Mouse (Mus musculus) NIH3T3 (cell line): ENCODE measurements around the gene Fndc3a.

Source experiments
- DNase-seq: peaks from one replicate; pipeline ENCODE4 v3.0.0-alpha.2; 2012; ENCODE audit warnings: low read depth

The Fndc3a gene

GRCm38 (mm10) chr14:72536392-72537017 is 173.3 kb downstream of the Fndc3a start:
- DNase-seq, result no peak

GRCm38 (mm10) chr14:72533862-72534261 is 175.9 kb downstream of the Fndc3a start:
- DNase-seq, result no peak

GRCm38 (mm10) chr14:72532028-72532917 is 177.5 kb downstream of the Fndc3a start:
- DNase-seq, result no peak

- no peak for DNase-seq
Observed at GRCm38 (mm10) chr14:72527126-72527525, 182.7 kb downstream of the Fndc3a start.

GRCm38 (mm10) chr14:72519561-72519960 is 190.2 kb downstream of the Fndc3a start:
- DNase-seq, result no peak

- DNase-seq, result no peak
Observed at GRCm38 (mm10) chr14:72518786-72519185, 191.0 kb downstream of the Fndc3a start.

- DNase-seq, result peak; percentile 21
Observed at GRCm38 (mm10) chr14:72516376-72516775, 193.4 kb downstream of the Fndc3a start.

GRCm38 (mm10) chr14:72506723-72507420 is 202.9 kb downstream of the Fndc3a start:
- no peak for DNase-seq

GRCm38 (mm10) chr14:72506018-72506722 is 203.6 kb downstream of the Fndc3a start:
- DNase-seq, result peak; percentile 17

- DNase-seq, result no peak
Observed at GRCm38 (mm10) chr14:72504985-72505384, 204.8 kb downstream of the Fndc3a start.

- no peak for DNase-seq
Observed at GRCm38 (mm10) chr14:72503241-72503640, 206.6 kb downstream of the Fndc3a start.

GRCm38 (mm10) chr14:72493775-72494174 is 216.0 kb downstream of the Fndc3a start:
- no peak for DNase-seq

GRCm38 (mm10) chr14:72491738-72492137 is 218.1 kb downstream of the Fndc3a start, which contains the start of gene Gm9195:
Gene Gm9195 (minus strand): TSS chr14:72491838.
- DNase-seq, result no peak

- no peak for DNase-seq
Observed at GRCm38 (mm10) chr14:72490367-72490766, 219.4 kb downstream of the Fndc3a start.
